Mouse (Mus musculus) cerebellum, adult (tissue): ENCODE results near the gene Gm29776.

Experiments used
- ATAC-seq: cut with Nextera tagmentation; 2 replicates; pipeline ENCODE4 v1.9.2; 2017; ENCODE audit warnings: mild to moderate bottlenecking, moderate library complexity, mixed read lengths; ENCODE audit not compliant: insufficient number of reproducible peaks, low FRiP score, low TSS enrichment

Gm29776 gene

GRCm38 (mm10) chr14:54712861-54713260 lies 14.2 kb upstream of the Gm29776 start:
- ATAC-seq = no peak

- no peak for ATAC-seq
These were observed 13.4 kb upstream of the Gm29776 start, which contains the start of gene Cebpe for GRCm38 (mm10) chr14:54712074-54712473. Gene Cebpe, minus strand, starts transcription at chr14:54712174.

GRCm38 (mm10) chr14:54709054-54709453 lies 10.4 kb upstream of the Gm29776 start:
- no peak for ATAC-seq

- no peak for ATAC-seq
These were observed 8.1 kb upstream of the Gm29776 start for GRCm38 (mm10) chr14:54706589-54707320.

GRCm38 (mm10) chr14:54705844-54706243 lies 7.2 kb upstream of the Gm29776 start:
- ATAC-seq = no peak

- ATAC-seq = no peak
These were observed 4.6 kb upstream of the Gm29776 start for GRCm38 (mm10) chr14:54703207-54703606.

GRCm38 (mm10) chr14:54701298-54701697 lies 2.7 kb upstream of the Gm29776 start:
- 0 out of 2 replicates have a peak, but pooled peaks have one; percentile 31 for ATAC-seq

- ATAC-seq = no peak
These were observed 953 bp upstream of the Gm29776 start for GRCm38 (mm10) chr14:54699586-54699985.

GRCm38 (mm10) chr14:54696752-54697151 lies 1.9 kb downstream of the Gm29776 start:
- no peak for ATAC-seq

GRCm38 (mm10) chr14:54695042-54695441 lies 3.6 kb downstream of the Gm29776 start:
- no peak for ATAC-seq

GRCm38 (mm10) chr14:54687251-54687650 lies 11.4 kb downstream of the Gm29776 start:
- no peak for ATAC-seq

GRCm38 (mm10) chr14:54686522-54687143 lies 12.0 kb downstream of the Gm29776 start, which contains the start of gene Acin1:
Gene Acin1, minus strand, starts transcription at chr14:54686931.
- peak; percentile 90 for ATAC-seq

GRCm38 (mm10) chr14:54686063-54686521 lies 12.5 kb downstream of the Gm29776 start, which contains the start of gene 1700123O20Rik:
Gene 1700123O20Rik, plus strand, starts transcription at chr14:54686216.
- ATAC-seq = peak; percentile 74

GRCm38 (mm10) chr14:54685471-54685870 lies 13.2 kb downstream of the Gm29776 start:
- no peak for ATAC-seq

GRCm38 (mm10) chr14:54682396-54682795 lies 16.2 kb downstream of the Gm29776 start:
- ATAC-seq = no peak

- ATAC-seq = no peak
These were observed 19.9 kb downstream of the Gm29776 start for GRCm38 (mm10) chr14:54678657-54679304.

GRCm38 (mm10) chr14:54676290-54676689 lies 22.3 kb downstream of the Gm29776 start:
- ATAC-seq = no peak

- ATAC-seq = no peak
These were observed 24.3 kb downstream of the Gm29776 start for GRCm38 (mm10) chr14:54674317-54674716.

GRCm38 (mm10) chr14:54669381-54669780 lies 29.3 kb downstream of the Gm29776 start:
- ATAC-seq = no peak; the same call in 1 of the 2 replicates

- no peak for ATAC-seq
These were observed 34.0 kb downstream of the Gm29776 start for GRCm38 (mm10) chr14:54664477-54665222.
